Mouse (Mus musculus) ES-E14 (cell line): ENCODE measurements around the gene Gm14137. TPM values are rescaled to one million over a fixed set of nuclear protein-coding genes. Genes with fewer than 3 reads are reported as not detected.
A peak's percentile ranks its signal among the peaks of the same experiment; 100 is the strongest.

Source experiments
- DNase-seq: peaks from one replicate; pipeline ENCODE4 v3.0.0-alpha.2; 2013; ENCODE audit warnings: low read depth, low spot score
- H3K27ac ChIP-seq: 2 replicates; pipeline ENCODE4 v1.5.1; 2012; ENCODE audit warnings: low read depth, mild to moderate bottlenecking, low read length, moderate library complexity, mixed read lengths; ENCODE audit not compliant: poor library complexity, insufficient read depth, severe bottlenecking
- H3K36me3 ChIP-seq: 2 replicates; pipeline ENCODE4 v1.6.1; 2012; ENCODE audit warnings: mild to moderate bottlenecking, low read length, moderate library complexity, mixed read lengths; ENCODE audit not compliant: control insufficient read depth, poor library complexity, insufficient read depth, severe bottlenecking
- H3K4me1 ChIP-seq, 2 experiments: fragments of 150-350 bp in 1 of 2; sonication (generic) in 1 of 2; 2 replicates each; pipeline ENCODE4 v1.6.1; 2012; ENCODE audit warnings: low read length in 2 of 2, mild to moderate bottlenecking in 1 of 2, mixed read lengths in 1 of 2; ENCODE audit not compliant: control insufficient read depth in 2 of 2, insufficient read depth in 2 of 2, poor library complexity in 1 of 2
- H3K4me3 ChIP-seq, 2 experiments: fragments of 150-350 bp in 1 of 2; sonication (generic) in 1 of 2; 2 replicates each; pipeline ENCODE4 v1.5.1; 2012; ENCODE audit warnings: low read length in 2 of 2, low read depth in 1 of 2, mild to moderate bottlenecking in 1 of 2, mixed read lengths in 1 of 2; ENCODE audit not compliant: insufficient read depth in 1 of 2, poor library complexity in 1 of 2, severe bottlenecking in 1 of 2
- H3K9ac ChIP-seq: 2 replicates; pipeline ENCODE4 v1.6.1; 2012; ENCODE audit warnings: low read depth, mild to moderate bottlenecking, low read length, mixed read lengths; ENCODE audit not compliant: poor library complexity, insufficient read depth, severe bottlenecking
- H3K9me3 ChIP-seq: fragments of 150-350 bp; sonication (generic); 2 replicates; pipeline ENCODE4 v1.6.1; 2012; ENCODE audit warnings: low read depth, mild to moderate bottlenecking, low read length; ENCODE audit not compliant: control insufficient read depth, insufficient read depth
- CHD2 ChIP-seq: IDR thresholded peaks from 2 replicates; pipeline ENCODE4 v1.6.1; 2014; ENCODE audit warnings: mild to moderate bottlenecking, low read depth, low read length, inconsistent platforms
- HCFC1 ChIP-seq: IDR thresholded peaks from 2 replicates; pipeline ENCODE4 v1.6.1; 2012; ENCODE audit warnings: low read length, inconsistent platforms, borderline replicate concordance; ENCODE audit not compliant: insufficient read depth
- MAFK ChIP-seq: IDR thresholded peaks from 2 replicates; pipeline ENCODE4 v1.6.1; 2014; ENCODE audit warnings: mild to moderate bottlenecking, low read depth, low read length, inconsistent platforms; ENCODE audit not compliant: insufficient read depth
- ZC3H11A ChIP-seq: IDR thresholded peaks from 2 replicates; pipeline ENCODE4 v1.6.1; 2012; ENCODE audit warnings: low read depth, mild to moderate bottlenecking, inconsistent platforms, low read length, borderline replicate concordance
- ZNF384 ChIP-seq: IDR thresholded peaks from 2 replicates; pipeline ENCODE4 v1.6.1; 2012; ENCODE audit warnings: low read depth, low read length, inconsistent platforms
- in situ Hi-C, 2 experiments: fragments of 600-800 bp; cut with MboI; formaldehyde crosslinking; loops; one replicate each; pipeline ENCODE4 v1.15.1; 2025; ENCODE audit warnings: low sequenced_read_pairs in 2 of 2, inconsistent platforms in 1 of 2; ENCODE audit not compliant: unreplicated experiment in 2 of 2
- total RNA-seq: library from RNA; depleted of rRNA; stranded (reverse); fragments of 300-350 nt; gene quantifications from 2 replicates; pipeline ENCODE4 v1.2.3, GENCODE M21; 2012

The Gm14137 gene
- total RNA-seq, 1 experiment: 0.45 TPM

DNA sequence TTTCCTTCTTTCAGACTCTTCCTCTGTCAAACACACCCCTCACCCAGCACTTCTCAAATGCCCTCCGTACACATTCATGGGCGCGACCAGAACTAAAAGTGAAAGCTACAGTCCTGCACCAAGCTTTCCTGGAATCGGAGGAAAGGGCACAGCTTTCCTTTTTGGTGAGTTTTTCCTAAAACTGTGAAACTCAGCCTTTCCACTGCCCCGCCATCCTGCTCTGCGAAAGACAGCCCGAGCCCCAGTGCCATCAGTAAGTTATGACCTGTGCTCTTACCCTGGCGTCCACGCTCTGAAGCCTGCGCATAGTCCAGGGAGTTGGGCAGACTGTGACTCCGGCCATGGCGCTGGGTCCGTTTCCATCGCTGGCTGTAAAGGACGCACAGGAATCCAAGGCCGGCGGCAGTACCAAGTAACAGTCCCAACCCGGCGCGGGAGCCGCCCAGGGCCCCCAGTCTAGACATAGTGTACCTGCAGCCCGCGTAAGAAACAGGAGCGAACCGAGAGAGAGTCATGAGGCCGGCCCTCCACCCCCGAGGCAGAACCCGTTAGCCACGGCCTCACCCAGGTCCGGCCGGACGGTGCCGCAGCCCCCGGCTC is 18.1 kb upstream of the Gm14137 start:
- Histone ChIP-seq H3K9ac (peak overlapping the region; percentile 87), H3K4me1 (peaks cover 2 to 5% of the 10 kb centered on the region in 2 experiments; a peak in 2 of 4 replicates), H3K4me3 (peak overlapping the region; percentile 87), H3K9me3 (no peaks in the 10 kb centered on the region), H3K36me3 (peaks cover 18% of the 10 kb centered on the region), H3K27ac (no peak overlapping the region)
- DNase-seq: no peak
- in situ Hi-C loops: no loop called here
- TF ChIP-seq CHD2 (no peak), HCFC1 (no peak), MAFK (no peak), ZC3H11A (no peak), ZNF384 (no peak)

DNA sequence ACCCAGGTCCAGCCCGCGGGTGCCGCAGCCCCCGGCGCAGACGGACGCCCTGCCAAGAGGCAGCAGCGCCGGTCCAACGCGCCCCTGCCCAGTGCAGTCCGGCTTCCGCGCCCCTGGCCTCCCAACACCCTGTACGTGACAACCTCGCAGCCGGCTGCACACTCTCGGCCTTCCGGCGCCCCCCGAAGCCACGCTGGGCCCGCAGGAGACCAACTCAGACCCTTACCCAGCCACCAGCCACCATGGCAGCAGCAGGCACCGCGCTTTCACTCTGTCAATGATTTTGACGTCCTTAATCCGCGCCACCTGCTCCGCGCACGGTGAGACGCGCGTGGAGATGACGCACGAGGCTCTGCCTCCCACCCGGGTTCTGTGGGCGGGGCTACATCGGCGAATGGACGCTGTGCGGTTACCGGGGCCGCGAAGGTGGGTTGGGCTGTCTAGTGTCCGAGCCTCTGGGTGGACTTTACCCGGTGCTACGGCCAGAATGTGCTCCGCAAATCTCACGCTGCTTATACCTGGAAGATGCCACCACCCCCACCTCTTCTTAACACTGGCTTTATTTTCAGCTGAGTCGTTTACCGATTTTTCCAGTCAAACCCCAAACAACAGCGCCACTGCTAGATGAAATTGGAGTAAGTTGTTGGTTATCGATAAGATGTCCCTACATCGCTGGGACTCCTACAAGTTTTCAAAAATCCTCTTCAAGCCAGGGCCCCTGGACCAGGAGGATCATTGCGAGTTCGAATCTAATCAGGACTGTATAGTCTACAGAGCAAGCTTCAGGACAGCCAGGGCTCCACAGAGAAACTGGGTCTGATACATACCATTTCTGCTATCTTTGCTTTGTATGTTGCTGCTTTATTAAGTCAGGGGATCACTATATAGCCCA is 17.4 kb upstream of the Gm14137 start, which contains the start of gene Rmdn3:
TSS of gene Rmdn3 (minus strand) at position 354 of the 892 bp plus-strand sequence.
- peak within 1 kb of the TSS; percentile 87 for H3K4me3 ChIP-seq
- H3K9ac ChIP-seq: peak within 1 kb of the TSS; percentile 87
- peak; percentile 91 for DNase-seq
- H3K36me3 ChIP-seq: peaks cover 16% of the 10 kb centered on the region
- no peaks in the 10 kb centered on the region for H3K9me3 ChIP-seq
- in situ Hi-C loops: no loop called here
- H3K27ac ChIP-seq: no peak within 1 kb of the TSS
- TF ChIP-seq ZNF384 (no peak), HCFC1 (peak; percentile 84)
- peaks cover 3 to 8% of the 10 kb centered on the region in 2 experiments; a peak in 2 of 4 replicates for H3K4me1 ChIP-seq

DNA sequence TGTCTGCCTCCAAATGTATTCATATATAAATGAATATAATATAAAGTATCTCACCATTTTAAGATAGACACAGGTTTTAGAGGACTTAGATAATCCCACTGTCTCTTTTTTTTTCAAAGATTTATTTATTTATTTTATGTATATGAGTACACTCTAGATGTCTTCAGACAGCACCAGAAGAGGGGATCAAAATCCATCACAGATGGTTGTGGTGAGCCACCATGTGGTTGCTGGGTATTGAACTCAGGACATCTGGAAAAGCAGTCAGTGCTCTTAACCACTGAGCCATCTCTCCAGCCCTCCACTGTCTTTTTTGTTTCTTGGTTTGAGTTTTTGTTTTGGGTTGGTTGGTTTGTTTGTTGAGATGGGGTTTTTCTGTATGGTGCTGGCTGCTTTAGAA is 16.5 kb upstream of the Gm14137 start:
- no peak overlapping the region for H3K9ac ChIP-seq
- no peak overlapping the region for H3K27ac ChIP-seq
- peaks cover 4 to 8% of the 10 kb centered on the region in 2 experiments; a peak in 2 of 4 replicates for H3K4me1 ChIP-seq
- in situ Hi-C loops: no loop called here
- no peak overlapping the region for H3K4me3 ChIP-seq
- H3K36me3 ChIP-seq: peaks cover 9% of the 10 kb centered on the region; the same call in 1 of the 2 replicates
- DNase-seq: no peak
- no peaks in the 10 kb centered on the region for H3K9me3 ChIP-seq
- TF ChIP-seq MAFK (no peak), HCFC1 (no peak), CHD2 (no peak), ZNF384 (no peak), ZC3H11A (no peak)

DNA sequence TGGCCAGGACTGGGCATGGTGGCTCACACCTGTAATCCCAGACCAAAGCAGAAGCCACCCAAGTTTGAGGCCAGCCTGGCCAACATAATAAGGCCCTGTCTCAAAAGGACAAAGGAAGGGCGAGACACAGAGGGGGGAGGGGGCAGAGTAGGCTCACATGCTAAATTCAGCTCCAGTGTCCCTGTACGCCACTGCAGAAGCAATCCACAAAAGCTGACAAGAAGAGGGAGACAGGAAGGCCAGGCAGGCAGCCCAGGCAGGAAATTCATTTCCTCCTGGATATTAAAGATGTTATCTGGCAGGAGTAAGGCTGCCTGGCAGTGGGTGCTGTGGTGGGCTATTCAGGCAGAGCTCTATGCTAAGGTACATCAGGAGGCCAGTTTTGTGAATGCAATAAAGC is 13.1 kb upstream of the Gm14137 start:
- in situ Hi-C loops: no loop called here
- H3K27ac ChIP-seq: no peak overlapping the region

More for the DNA sequence above, 13.1 kb upstream of the Gm14137 start:
- peaks cover 5 to 11% of the 10 kb centered on the region in 2 experiments; a peak in 1 of 4 replicates for H3K4me1 ChIP-seq
- no peak for DNase-seq
- no peaks in the 10 kb centered on the region for H3K9me3 ChIP-seq
- no peaks in the 10 kb centered on the region for H3K36me3 ChIP-seq
- H3K4me3 ChIP-seq: 0 out of 4 replicates have a peak overlapping the region, but pooled peaks of 1 of the 2 experiments have one; percentile 17
- no peak for TF ChIP-seq HCFC1
- TF ChIP-seq ZNF384: no peak
- TF ChIP-seq ZC3H11A: no peak
- TF ChIP-seq MAFK: no peak
- TF ChIP-seq CHD2: no peak
- H3K9ac ChIP-seq: no peak overlapping the region
